Mouse (Mus musculus) heart, embryonic 14.5 days (tissue): ENCODE measurements around the gene Ascc2. TPM values are rescaled to one million over a fixed set of nuclear protein-coding genes. Genes with fewer than 3 reads are reported as not detected.
"Not testable (repeated sequence)": the region's sequence is repeated elsewhere in the genome, so short reads cannot be mapped to it uniquely, and the experiment has no call there.

Experiments
- ATAC-seq: fragments of 200-750 bp; cut with Nextera tagmentation; 2 replicates; pipeline ENCODE4 v1.8.0; 2017; ENCODE audit warnings: low read depth, moderate TSS enrichment; ENCODE audit not compliant: insufficient number of reproducible peaks, insufficient read depth, low FRiP score
- H3K27ac ChIP-seq, 2 experiments: fragments of 200-500 bp in 1 of 2; fragments of 300-500 bp in 1 of 2; sonication (generic) in 1 of 2; replicated peaks in 1 of 2; 2 replicates each; pipeline ENCODE4 v1.5.1; 2012 to 2014; ENCODE audit warnings: low read depth in 2 of 2, low read length in 2 of 2, control low read depth in 1 of 2, mild to moderate bottlenecking in 1 of 2, mixed read lengths in 1 of 2; ENCODE audit not compliant: control insufficient read depth in 1 of 2, insufficient read depth in 1 of 2
- H3K27me3 ChIP-seq: fragments of 300-500 bp; sonication (generic); 2 replicates; pipeline ENCODE4 v1.6.1; 2014; ENCODE audit warnings: mild to moderate bottlenecking, low read length, control low read depth; ENCODE audit not compliant: control insufficient read depth, insufficient read depth
- H3K36me3 ChIP-seq: fragments of 300-500 bp; sonication (generic); 2 replicates; pipeline ENCODE4 v1.6.1; 2014; ENCODE audit warnings: mild to moderate bottlenecking, control low read depth, low read length, mixed read lengths; ENCODE audit not compliant: control insufficient read depth, insufficient read depth
- H3K4me1 ChIP-seq, 2 experiments: fragments of 200-500 bp in 1 of 2; fragments of 300-500 bp in 1 of 2; sonication (generic) in 1 of 2; 2 replicates each; pipeline ENCODE4 v1.6.1; 2012 to 2014; ENCODE audit warnings: low read length in 2 of 2, control low read depth in 1 of 2, mixed read lengths in 1 of 2; ENCODE audit not compliant: control insufficient read depth in 2 of 2, insufficient read depth in 2 of 2
- H3K4me2 ChIP-seq: fragments of 300-500 bp; sonication (generic); 2 replicates; pipeline ENCODE4 v1.6.1; 2014; ENCODE audit warnings: mild to moderate bottlenecking, low read length
- H3K4me3 ChIP-seq, 2 experiments: fragments of 200-500 bp in 1 of 2; fragments of 300-500 bp in 1 of 2; sonication (generic) in 1 of 2; 2 replicates each; pipeline ENCODE4 v1.5.1; 2012 to 2014; ENCODE audit warnings: low read length in 2 of 2, mild to moderate bottlenecking in 2 of 2, control low read depth in 1 of 2, low read depth in 1 of 2, moderate library complexity in 1 of 2; ENCODE audit not compliant: control insufficient read depth in 1 of 2, insufficient read depth in 1 of 2
- H3K9ac ChIP-seq: fragments of 300-500 bp; sonication (generic); 2 replicates; pipeline ENCODE4 v1.6.1; 2014; ENCODE audit warnings: mild to moderate bottlenecking, low read length
- H3K9me3 ChIP-seq: fragments of 300-500 bp; sonication (generic); 2 replicates; pipeline ENCODE4 v1.6.1; 2016; ENCODE audit warnings: low read length, control low read depth; ENCODE audit not compliant: control insufficient read depth
- WGBS: fragments of 180-500 bp; shearing (Covaris S2); extraction: QIAGEN DNeasy Blood & Tissue Kit; methylation state at CpG from one replicate; pipeline ENCODE4 v1.1.7; 2014; 5-methylcytosine and 5-hydroxymethylcytosine counted together
- polyA plus RNA-seq: library from polyadenylated mRNA; unstranded; fragments of >200 nt; fragmentation: Nextera tagmentation; extraction: Ambion mirVana; gene quantifications from 2 replicates; pipeline ENCODE4 v1.2.1, GENCODE M21; 2014

The Ascc2 gene
- polyA plus RNA-seq, 1 experiment from 2014 or later = 19.0 TPM

DNA sequence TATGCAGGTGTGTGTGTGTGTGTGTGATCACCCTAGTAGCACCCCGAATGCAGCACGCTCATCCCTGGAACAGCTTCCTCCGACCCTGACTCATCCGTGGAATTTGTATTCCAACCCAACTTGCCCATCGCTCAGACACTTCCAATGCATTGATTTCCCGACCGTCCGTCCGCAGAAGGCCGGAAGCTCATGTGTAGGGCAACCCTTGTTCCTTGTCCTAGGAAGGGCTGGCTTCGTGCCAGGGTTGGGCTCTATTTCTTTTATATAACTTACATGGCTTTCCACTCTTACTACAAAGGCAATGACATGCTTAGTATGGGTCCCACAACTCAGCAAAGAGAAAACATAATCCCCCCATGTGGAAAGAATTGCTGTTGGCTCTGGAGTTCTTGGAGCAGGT lies 54.6 kb downstream of the Ascc2 start:
- Histone ChIP-seq H3K27ac (no peak overlapping the region), H3K4me2 (no peak overlapping the region), H3K36me3 (no peaks in the 10 kb centered on the region), H3K4me3 (no peak overlapping the region), H3K27me3 (no peaks in the 10 kb centered on the region), H3K4me1 (peaks cover 0 to under 1% of the 10 kb centered on the region in 2 experiments; a peak in 1 of 4 replicates), H3K9me3 (no peaks in the 10 kb centered on the region), H3K9ac (no peak overlapping the region)
- no peak for ATAC-seq
- 88% methylated on average over 11 of the region's 11 CpGs for WGBS

- no peaks in the 10 kb centered on the region for H3K9me3 ChIP-seq
- no peak overlapping the region for H3K27ac ChIP-seq
- peaks cover 20% of the 10 kb centered on the region for H3K36me3 ChIP-seq
- peaks cover 0 to 4% of the 10 kb centered on the region in 2 experiments; a peak in 1 of 4 replicates for H3K4me1 ChIP-seq
- H3K4me2 ChIP-seq = no peak overlapping the region
- H3K9ac ChIP-seq = no peak overlapping the region
- ATAC-seq = peak; percentile 31
- H3K27me3 ChIP-seq = no peaks in the 10 kb centered on the region
- H3K4me3 ChIP-seq = no peak overlapping the region
- 33% methylated on average over 7 of the region's 7 CpGs for WGBS
Observed at GRCm38 (mm10) chr11:4697043-4697983, 59.8 kb downstream of the Ascc2 start.

DNA sequence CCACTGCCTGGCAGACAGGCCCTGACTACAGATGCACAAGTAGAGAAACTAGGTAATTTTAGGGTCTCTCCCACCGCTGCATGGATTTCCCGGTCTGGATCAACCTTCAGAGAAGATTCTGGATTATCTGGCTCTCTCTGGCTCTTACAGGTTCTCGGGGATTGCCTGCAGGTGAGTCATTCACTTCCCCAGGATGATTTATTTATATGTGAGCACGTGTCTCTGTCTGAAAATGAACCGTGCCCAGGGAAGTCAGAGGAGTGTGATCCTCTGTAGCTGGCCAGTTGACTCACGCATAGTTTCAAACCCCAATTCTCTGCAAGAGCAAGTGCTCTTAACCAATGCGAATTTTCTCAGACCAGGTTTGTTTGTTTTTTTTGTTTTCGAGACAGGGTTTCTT lies 63.2 kb downstream of the Ascc2 start:
- H3K36me3 ChIP-seq = peaks cover 23% of the 10 kb centered on the region
- H3K9ac ChIP-seq = no peak overlapping the region
- ATAC-seq = no peak
- no peak overlapping the region for H3K4me2 ChIP-seq
- 80% methylated on average over 8 of the region's 8 CpGs for WGBS
- peaks cover 2 to 16% of the 10 kb centered on the region in 2 experiments; a peak in 3 of 4 replicates for H3K4me1 ChIP-seq
- H3K9me3 ChIP-seq = no peaks in the 10 kb centered on the region
- H3K27me3 ChIP-seq = no peaks in the 10 kb centered on the region
- H3K4me3 ChIP-seq = no peak overlapping the region
- no peak overlapping the region for H3K27ac ChIP-seq

- Histone ChIP-seq H3K9ac (peak overlapping the region; percentile 96), H3K4me1 (peaks cover 2 to 11% of the 10 kb centered on the region in 2 experiments; a peak in 3 of 4 replicates), H3K36me3 (peaks cover 23% of the 10 kb centered on the region), H3K27ac (peak overlapping the region; percentile 92 to 94), H3K4me2 (peak overlapping the region; percentile 91), H3K27me3 (no peaks in the 10 kb centered on the region), H3K9me3 (no peaks in the 10 kb centered on the region), H3K4me3 (peak overlapping the region; percentile 86 to 89)
- 3% methylated on average over 12 of the region's 12 CpGs for WGBS
- ATAC-seq = 0 out of 2 replicates have a peak, but pooled peaks have one; percentile 20
Observed at GRCm38 (mm10) chr11:4703688-4704071, 66.1 kb downstream of the Ascc2 start.

DNA sequence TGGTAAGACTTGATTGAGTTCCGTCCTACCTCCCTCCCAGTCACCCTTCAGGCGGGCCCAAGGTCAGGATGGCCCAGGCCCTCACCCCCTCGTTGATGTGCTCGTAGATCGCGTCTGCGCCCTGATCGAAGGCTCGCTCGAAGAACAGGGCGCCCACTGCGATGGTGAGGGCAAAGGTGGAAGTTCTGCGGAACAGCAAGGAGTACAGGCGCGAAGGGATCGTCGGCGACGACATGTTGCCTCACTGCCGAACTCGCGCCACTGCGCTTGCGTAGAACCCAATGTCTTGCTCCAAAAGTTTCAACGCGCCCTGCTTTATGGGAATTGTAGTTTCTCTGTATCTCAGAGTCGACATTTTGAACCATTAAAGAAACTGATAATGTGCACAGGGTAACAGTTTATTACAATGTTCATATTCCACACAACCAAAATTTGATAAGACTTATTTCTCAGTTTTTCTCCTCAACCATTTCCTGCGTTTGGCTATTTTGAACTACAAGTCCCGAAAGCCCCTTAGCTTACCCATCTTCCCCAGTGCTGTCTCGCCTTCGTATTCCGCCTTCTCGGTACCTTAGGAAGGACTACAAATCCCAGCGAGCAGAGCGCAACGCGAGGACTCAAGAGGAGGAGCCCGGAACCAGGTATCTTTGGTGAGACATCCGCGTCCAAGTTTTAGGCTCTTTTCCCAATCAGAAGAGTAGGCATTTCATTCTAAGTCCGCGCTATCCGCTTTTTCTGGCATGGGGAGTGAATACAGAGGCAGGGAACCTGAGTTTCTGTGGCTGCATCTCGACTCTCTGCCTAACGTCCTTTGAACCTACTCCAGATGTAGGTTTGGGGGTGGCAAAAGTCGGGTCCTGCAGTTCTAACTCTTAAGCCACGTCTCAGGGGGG lies 66.8 kb downstream of the Ascc2 start, which contains the start of the genes Uqcr10 and Zmat5:
Gene Uqcr10 (minus strand): TSS at position 271 of the 893 bp plus-strand sequence.
Gene Zmat5 (plus strand): TSS at position 607 of the 893 bp plus-strand sequence.
- peak within 1 kb of the TSS; percentile 96 for H3K9ac ChIP-seq
- peaks cover 2 to 11% of the 10 kb centered on the region in 2 experiments; a peak in 3 of 4 replicates for H3K4me1 ChIP-seq
- H3K27ac ChIP-seq = peak within 1 kb of the TSS; percentile 92 to 94
- peak within 1 kb of the TSS; percentile 91 for H3K4me2 ChIP-seq
- H3K27me3 ChIP-seq = no peaks in the 10 kb centered on the region
- peak; percentile 93 for ATAC-seq
- WGBS = under 1% methylated on average over 47 of the region's 47 CpGs
- peaks cover 23% of the 10 kb centered on the region for H3K36me3 ChIP-seq
- peak within 1 kb of the TSS; percentile 86 to 89 for H3K4me3 ChIP-seq
- H3K9me3 ChIP-seq = no peaks in the 10 kb centered on the region

GRCm38 (mm10) chr11:4705178-4705577 lies 67.6 kb downstream of the Ascc2 start:
- 11% methylated on average over 4 of the region's 4 CpGs for WGBS
- H3K27me3 ChIP-seq = no peaks in the 10 kb centered on the region
- ATAC-seq = no peak

DNA sequence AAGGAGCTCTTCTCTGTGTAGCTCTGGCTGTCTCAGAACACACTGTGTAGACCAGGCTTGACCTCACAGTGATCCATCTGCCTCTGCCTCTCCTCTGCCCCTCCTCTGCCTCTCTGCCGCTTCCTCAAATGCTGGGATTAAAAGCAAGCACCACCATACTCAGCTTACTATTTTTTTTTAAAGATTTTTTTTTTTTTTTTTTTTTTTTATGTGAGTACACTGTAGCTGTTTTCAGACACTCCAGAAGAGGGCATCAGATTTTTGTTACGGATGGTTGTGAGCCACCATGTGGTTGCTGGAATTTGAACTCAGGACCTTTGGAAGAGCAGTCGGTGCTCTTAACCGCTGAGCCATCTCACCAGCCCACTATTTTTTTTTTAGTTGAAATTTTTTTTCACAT lies 72.6 kb downstream of the Ascc2 start:
- not testable (repeated sequence) for H3K9me3 ChIP-seq, H3K4me2 ChIP-seq, ATAC-seq, H3K36me3 ChIP-seq, H3K4me1 ChIP-seq, H3K27me3 ChIP-seq, H3K4me3 ChIP-seq, H3K27ac ChIP-seq, H3K9ac ChIP-seq
- WGBS = 87% methylated on average over 4 of the region's 4 CpGs

More at GRCm38 (mm10) chr11:4705178-4705577, 67.6 kb downstream of the Ascc2 start:
- no peaks in the 10 kb centered on the region for H3K9me3 ChIP-seq
- peak overlapping the region; percentile 91 for H3K4me2 ChIP-seq
- peaks cover 23% of the 10 kb centered on the region for H3K36me3 ChIP-seq
- H3K27ac ChIP-seq = peak overlapping the region in 1 of 2 experiments; percentile 11; a peak in 1 of 4 replicates
- peaks cover 2 to 11% of the 10 kb centered on the region in 2 experiments; a peak in 3 of 4 replicates for H3K4me1 ChIP-seq
- peak overlapping the region; percentile 96 for H3K9ac ChIP-seq
- peak overlapping the region; percentile 78 to 89 for H3K4me3 ChIP-seq
